Mouse (Mus musculus) CH12.LX (cell line): ENCODE results near the gene Fbxw4. TPM values are rescaled to one million over a fixed set of nuclear protein-coding genes. Genes with fewer than 3 reads are reported as not detected.

Source experiments
- DNase-seq: peaks from one replicate; pipeline ENCODE4 v3.0.0-alpha.2; 2013; ENCODE audit errors: extremely low read depth
- H3K27ac ChIP-seq: 2 replicates; pipeline ENCODE4 v1.5.1; 2012; ENCODE audit warnings: low read depth, mild to moderate bottlenecking, control low read depth, moderate library complexity; ENCODE audit not compliant: insufficient read depth
- H3K27me3 ChIP-seq: replicated peaks from 2 replicates; pipeline ENCODE3; 2012; ENCODE audit warnings: inconsistent platforms
- H3K36me3 ChIP-seq, 2 experiments: replicated peaks in 1 of 2; 2 replicates each; pipeline versions ENCODE3 to v1.6.1; 2012; ENCODE audit warnings: inconsistent platforms in 1 of 2, low read length in 1 of 2, mild to moderate bottlenecking in 1 of 2, mixed read lengths in 1 of 2, moderate library complexity in 1 of 2; ENCODE audit not compliant: control insufficient read depth in 1 of 2, insufficient read depth in 1 of 2
- H3K4me1 ChIP-seq, 2 experiments: 2 replicates each; pipeline ENCODE4 v1.6.1; 2012; ENCODE audit warnings: inconsistent platforms in 1 of 2, moderate library complexity in 1 of 2; ENCODE audit not compliant: insufficient read depth in 2 of 2, control insufficient read depth in 1 of 2
- H3K4me2 ChIP-seq: 2 replicates; pipeline ENCODE4 v1.6.1; 2012; ENCODE audit warnings: low read depth, mild to moderate bottlenecking, control low read depth; ENCODE audit not compliant: poor library complexity, insufficient read depth, severe bottlenecking
- H3K4me3 ChIP-seq, 3 experiments: fragments of 150-350 bp in 1 of 3; sonication (generic) in 1 of 3; replicated peaks in 1 of 3; 2 replicates each; pipeline versions ENCODE3 to v1.5.1; 2011 to 2012; ENCODE audit warnings: low read depth in 2 of 3, low read length in 2 of 3, mild to moderate bottlenecking in 2 of 3, moderate library complexity in 2 of 3, control low read depth in 1 of 3, improper control_type of control experiment in 1 of 3, inconsistent platforms in 1 of 3, mixed read lengths in 1 of 3; ENCODE audit not compliant: poor library complexity in 1 of 3
- H3K79me2 ChIP-seq: replicated peaks from 2 replicates; pipeline ENCODE4 v1.6.1; 2012; ENCODE audit warnings: mild to moderate bottlenecking, moderate library complexity; ENCODE audit not compliant: control insufficient read depth, poor library complexity, insufficient read depth, severe bottlenecking; ENCODE audit errors: extremely low read depth
- H3K9ac ChIP-seq: 2 replicates; pipeline ENCODE4 v1.6.1; 2012; ENCODE audit warnings: low read depth, mild to moderate bottlenecking, control low read depth, moderate library complexity; ENCODE audit not compliant: insufficient read depth
- H3K9me3 ChIP-seq: replicated peaks from 2 replicates; pipeline ENCODE3; 2012; ENCODE audit warnings: low read length, inconsistent platforms, mixed read lengths
- BHLHE40 ChIP-seq: IDR thresholded peaks from 2 replicates; pipeline ENCODE4 v1.6.1; 2011; ENCODE audit warnings: mild to moderate bottlenecking, low read depth, low read length, improper control_type of control experiment
- E2F4 ChIP-seq: IDR thresholded peaks from 2 replicates; pipeline ENCODE4 v1.6.1; 2011; ENCODE audit warnings: low read depth, low read length, improper control_type of control experiment; ENCODE audit not compliant: insufficient replicate concordance
- ELF1 ChIP-seq: IDR thresholded peaks from 2 replicates; pipeline ENCODE4 v1.6.1; 2014; ENCODE audit warnings: low read depth, mild to moderate bottlenecking, inconsistent platforms, low read length, improper control_type of control experiment
- EP300 ChIP-seq: IDR thresholded peaks from 2 replicates; pipeline ENCODE4 v1.6.1; 2011; ENCODE audit warnings: low read length, improper control_type of control experiment
- ETS1 ChIP-seq: conservative IDR thresholded peaks from 2 replicates; pipeline ENCODE4 v1.6.1; 2012; ENCODE audit warnings: low read depth, mild to moderate bottlenecking, inconsistent platforms, low read length, improper control_type of control experiment, moderate library complexity
- GABPA ChIP-seq: IDR thresholded peaks from 2 replicates; pipeline ENCODE4 v1.6.1; 2012; ENCODE audit warnings: low read depth, low read length, improper control_type of control experiment, inconsistent platforms; ENCODE audit not compliant: insufficient replicate concordance
- IRF4 ChIP-seq: IDR thresholded peaks from 2 replicates; pipeline ENCODE4 v1.6.1; 2014; ENCODE audit warnings: low read depth, mild to moderate bottlenecking, inconsistent platforms, low read length, improper control_type of control experiment
- JUN ChIP-seq: IDR thresholded peaks from 2 replicates; pipeline ENCODE4 v1.6.1; 2011; ENCODE audit warnings: low read depth, mild to moderate bottlenecking, low read length, improper control_type of control experiment, moderate library complexity; ENCODE audit not compliant: insufficient read depth
- KAT2A ChIP-seq: IDR thresholded peaks from 2 replicates; pipeline ENCODE4 v1.6.1; 2012; ENCODE audit warnings: low read length, improper control_type of control experiment, inconsistent platforms; ENCODE audit not compliant: insufficient replicate concordance
- MAZ ChIP-seq: IDR thresholded peaks from 2 replicates; pipeline ENCODE4 v1.6.1; 2012; ENCODE audit warnings: low read depth, mild to moderate bottlenecking, inconsistent platforms, low read length, improper control_type of control experiment, moderate library complexity
- MYC ChIP-seq: IDR thresholded peaks from 2 replicates; pipeline ENCODE4 v1.6.1; 2011; ENCODE audit warnings: low read depth, mild to moderate bottlenecking, improper control_type of control experiment, low read length
- POLR2A ChIP-seq: IDR thresholded peaks from 2 replicates; pipeline ENCODE4 v1.6.1; 2011; ENCODE audit warnings: low read depth, mild to moderate bottlenecking, improper control_type of control experiment, low read length
- POLR2AphosphoS2 ChIP-seq: IDR thresholded peaks from 2 replicates; pipeline ENCODE4 v1.6.1; 2011; ENCODE audit warnings: low read depth, low read length, improper control_type of control experiment
- RAD21 ChIP-seq: IDR thresholded peaks from 2 replicates; pipeline ENCODE4 v1.6.1; 2011; ENCODE audit warnings: low read depth, mild to moderate bottlenecking, low read length, improper control_type of control experiment, moderate library complexity
- RCOR1 ChIP-seq: conservative IDR thresholded peaks from 2 replicates; pipeline ENCODE4 v1.6.1; 2012; ENCODE audit warnings: low read depth, mild to moderate bottlenecking, inconsistent platforms, low read length, improper control_type of control experiment
- SIN3A ChIP-seq: IDR thresholded peaks from 2 replicates; pipeline ENCODE4 v1.6.1; 2012; ENCODE audit warnings: low read length, improper control_type of control experiment, inconsistent platforms
- TBP ChIP-seq: conservative IDR thresholded peaks from 2 replicates; pipeline ENCODE4 v1.6.1; 2011; ENCODE audit warnings: low read depth, low read length, improper control_type of control experiment
- TCF12 ChIP-seq: IDR thresholded peaks from 2 replicates; pipeline ENCODE4 v1.6.1; 2014; ENCODE audit warnings: low read depth, mild to moderate bottlenecking, inconsistent platforms, low read length, improper control_type of control experiment
- UBTF ChIP-seq: IDR thresholded peaks from 2 replicates; pipeline ENCODE4 v1.6.1; 2012; ENCODE audit warnings: low read depth, mild to moderate bottlenecking, inconsistent platforms, low read length, improper control_type of control experiment, moderate library complexity
- USF1 ChIP-seq: IDR thresholded peaks from 2 replicates; pipeline ENCODE4 v1.6.1; 2014; ENCODE audit warnings: low read depth, mild to moderate bottlenecking, inconsistent platforms, low read length, improper control_type of control experiment
- USF2 ChIP-seq: conservative IDR thresholded peaks from 2 replicates; pipeline ENCODE4 v1.6.1; 2011; ENCODE audit warnings: low read depth, low read length, improper control_type of control experiment
- ZC3H11A ChIP-seq: IDR thresholded peaks from 2 replicates; pipeline ENCODE4 v1.6.1; 2012; ENCODE audit warnings: low read depth, mild to moderate bottlenecking, inconsistent platforms, low read length, improper control_type of control experiment
- ZKSCAN1 ChIP-seq: IDR thresholded peaks from 2 replicates; pipeline ENCODE4 v1.6.1; 2012; ENCODE audit warnings: low read depth, inconsistent platforms, low read length, improper control_type of control experiment, borderline replicate concordance
- ZMIZ1 ChIP-seq: IDR thresholded peaks from 2 replicates; pipeline ENCODE4 v1.6.1; 2012; ENCODE audit warnings: low read depth, mild to moderate bottlenecking, inconsistent platforms, low read length, improper control_type of control experiment
- ZNF384 ChIP-seq: IDR thresholded peaks from 2 replicates; pipeline ENCODE4 v1.6.1; 2012; ENCODE audit warnings: low read depth, low read length, improper control_type of control experiment, inconsistent platforms
- dilution Hi-C: fragments of 300-500 bp; cut with MboI; formaldehyde crosslinking; loops from 2 replicates; pipeline ENCODE4 v1.14.3; 2020; ENCODE audit warnings: low sequenced_read_pairs; ENCODE audit not compliant: extremely low pct_unique_long_range_greater_than_20kb, extremely low pct_ligation_motif_present
- in situ Hi-C: fragments of 300-500 bp; cut with MboI; formaldehyde crosslinking; loops from 3 replicates; pipeline ENCODE4 v1.14.3; 2019; ENCODE audit warnings: low sequenced_read_pairs, low pct_ligation_motif_present, low pct_unique_long_range_greater_than_20kb, mixed read lengths
- polyA plus RNA-seq: library from polyadenylated mRNA; unstranded; fragments of >175 nt; gene quantifications from 2 replicates; pipeline ENCODE4 v1.2.1, GENCODE M21; 2012; ENCODE audit warnings: low read depth; ENCODE audit not compliant: insufficient read length
- total RNA-seq, 2 experiments: library from RNA; depleted of rRNA; stranded (reverse); fragments of 300-350 nt in 1 of 2; fragments of >200 nt in 1 of 2; gene quantifications; 2 replicates each; pipeline ENCODE4 v1.2.3; 2012 to 2014

Fbxw4 gene
- total and polyA plus RNA-seq, 3 experiments, result 4.5 to 8.6 (median 7.5) TPM

GRCm38 (mm10) chr19:45615415-45616213 is 44.5 kb downstream of the Fbxw4 start:
- Histone ChIP-seq H3K36me3 (peaks cover 0 to 13% of the 10 kb centered on the region in 2 experiments), H3K4me3 (no peak overlapping the region), H3K4me2 (no peak overlapping the region), H3K27me3 (no peaks in the 10 kb centered on the region), H3K9me3 (no peaks in the 10 kb centered on the region), H3K4me1 (peaks cover 0 to 10% of the 10 kb centered on the region in 2 experiments; a peak in 1 of 4 replicates), H3K27ac (no peak overlapping the region), H3K79me2 (no peaks in the 10 kb centered on the region), H3K9ac (no peak overlapping the region)
- dilution Hi-C loops (no loop called here), in situ Hi-C loops (no loop called here)
- TF ChIP-seq ELF1 (no peak), ETS1 (no peak), BHLHE40 (no peak), KAT2A (no peak), USF1 (no peak), IRF4 (no peak), SIN3A (no peak), GABPA (no peak), RCOR1 (no peak), UBTF (no peak), ZNF384 (no peak), ZC3H11A (no peak), JUN (no peak), E2F4 (no peak), EP300 (no peak), RAD21 (no peak)
- DNase-seq, result no peak

GRCm38 (mm10) chr19:45614928-45615327 is 45.2 kb downstream of the Fbxw4 start:
- Histone ChIP-seq H3K9ac (no peak overlapping the region), H3K9me3 (no peaks in the 10 kb centered on the region), H3K36me3 (peaks cover 0 to 13% of the 10 kb centered on the region in 2 experiments), H3K27me3 (no peaks in the 10 kb centered on the region), H3K4me2 (no peak overlapping the region), H3K4me3 (no peak overlapping the region), H3K79me2 (no peaks in the 10 kb centered on the region), H3K27ac (no peak overlapping the region), H3K4me1 (peaks cover 0 to 10% of the 10 kb centered on the region in 2 experiments; a peak in 1 of 4 replicates)
- dilution Hi-C loops (no loop called here), in situ Hi-C loops (no loop called here)
- no peak for DNase-seq
- TF ChIP-seq ZKSCAN1 (no peak), MAZ (no peak), TBP (no peak), USF1 (no peak), MYC (no peak), SIN3A (no peak), EP300 (no peak), RAD21 (no peak), POLR2A (no peak), GABPA (no peak), BHLHE40 (no peak), E2F4 (no peak), TCF12 (no peak), POLR2AphosphoS2 (no peak), ZMIZ1 (no peak), RCOR1 (no peak), USF2 (no peak)
